Mouse (Mus musculus): ENCODE results near the gene Alkbh6. TPM values are rescaled to one million over a fixed set of nuclear protein-coding genes. Genes with fewer than 3 reads are reported as not detected.

Gene Alkbh6
- 93.3 and 107 TPM in 2 replicates for polyA plus RNA-seq (2016; fragmentation: Nextera tagmentation; extraction: Ambion mirVana)

GRCm38 (mm10) chr7:30308076-30309005 lies at the start of gene Alkbh6:
TSS of gene Alkbh6 (plus strand) at chr7:30308717.
- H3K27ac ChIP-seq, result peak within 1 kb of the TSS; percentile 77
- H3K4me1 ChIP-seq, result peaks cover 24% of the 10 kb centered on the region
- peak; percentile 87 for DNase-seq (ENCODE audit: low spot score)
- peak within 1 kb of the TSS; percentile 77 for H3K4me3 ChIP-seq
- H3K36me3 ChIP-seq, result peaks cover 69% of the 10 kb centered on the region
- WGBS, result 4% methylated on average over 27 of the region's 27 CpGs
- no peaks in the 10 kb centered on the region for H3K9me3 ChIP-seq (replicated peaks)
- no peaks in the 10 kb centered on the region for H3K27me3 ChIP-seq (ENCODE audit: low read depth, poor library complexity, severe bottlenecking)

- 79% methylated on average over 2 of the region's 2 CpGs for WGBS
- Histone ChIP-seq H3K9me3 (replicated peaks) (no peaks in the 10 kb centered on the region), H3K36me3 (peaks cover 82% of the 10 kb centered on the region), H3K4me1 (no peaks in the 10 kb centered on the region), H3K27me3 (ENCODE audit: low read depth, poor library complexity, severe bottlenecking) (no peaks in the 10 kb centered on the region), H3K4me3 (no peak overlapping the region), H3K27ac (no peak overlapping the region)
- DNase-seq (ENCODE audit: low spot score), result no peak
These were observed 43.5 kb upstream of the Alkbh6 start for GRCm38 (mm10) chr7:30265041-30265440.

DNA sequence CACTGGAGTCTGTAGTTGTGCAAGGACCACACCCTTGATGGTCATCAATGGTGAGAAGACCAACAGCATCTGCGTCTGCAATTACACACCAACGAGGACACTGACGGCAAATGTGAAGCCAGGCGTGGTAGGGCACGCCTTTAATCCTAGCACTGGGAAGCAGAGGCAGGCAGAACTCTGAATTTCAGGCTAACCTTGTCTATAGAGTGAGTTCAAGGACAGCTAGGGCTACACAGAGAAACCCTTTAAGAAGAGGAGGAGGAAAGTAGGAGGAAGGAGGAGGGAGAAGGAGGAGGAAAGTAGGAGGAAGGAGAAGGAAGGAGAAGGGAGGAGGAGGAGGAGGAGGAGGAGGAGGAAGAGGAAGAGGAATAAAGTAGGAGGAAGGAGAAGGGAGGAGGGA lies 43.0 kb upstream of the Alkbh6 start:
- no peaks in the 10 kb centered on the region for H3K27me3 ChIP-seq (ENCODE audit: low read depth, poor library complexity, severe bottlenecking)
- H3K36me3 ChIP-seq, result peaks cover 83% of the 10 kb centered on the region
- WGBS, result 95% methylated on average over 5 of the region's 5 CpGs
- H3K9me3 ChIP-seq (replicated peaks), result no peaks in the 10 kb centered on the region
- no peaks in the 10 kb centered on the region for H3K4me1 ChIP-seq
- H3K4me3 ChIP-seq, result no peak overlapping the region
- no peak overlapping the region for H3K27ac ChIP-seq
- DNase-seq (ENCODE audit: low spot score), result no peak

DNA sequence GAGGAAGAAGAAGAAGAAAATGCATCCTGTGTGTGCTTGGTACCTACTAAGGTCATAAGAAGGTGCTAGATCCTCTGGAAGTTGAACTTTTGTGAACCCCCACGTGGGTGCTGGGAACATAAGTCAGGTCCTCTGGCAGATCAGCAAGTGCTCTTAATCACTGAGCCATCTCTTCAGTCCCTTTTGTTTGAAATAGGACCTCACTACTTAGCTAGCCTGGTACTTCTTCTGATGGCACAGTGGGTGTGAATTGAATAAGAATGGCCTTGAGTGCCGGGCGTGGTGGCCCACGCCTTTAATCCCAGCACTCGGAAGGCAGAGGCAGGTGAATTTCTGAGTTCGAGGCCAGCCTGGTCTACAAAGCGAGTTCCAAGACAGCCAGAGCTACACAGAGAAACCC lies 42.6 kb upstream of the Alkbh6 start:
- Histone ChIP-seq H3K4me1 (no peaks in the 10 kb centered on the region), H3K27me3 (ENCODE audit: low read depth, poor library complexity, severe bottlenecking) (no peaks in the 10 kb centered on the region), H3K9me3 (replicated peaks) (no peaks in the 10 kb centered on the region), H3K36me3 (peaks cover 85% of the 10 kb centered on the region), H3K4me3 (no peak overlapping the region), H3K27ac (no peak overlapping the region)
- 90% methylated on average over 7 of the region's 7 CpGs for WGBS
- no peak for DNase-seq (ENCODE audit: low spot score)

DNA sequence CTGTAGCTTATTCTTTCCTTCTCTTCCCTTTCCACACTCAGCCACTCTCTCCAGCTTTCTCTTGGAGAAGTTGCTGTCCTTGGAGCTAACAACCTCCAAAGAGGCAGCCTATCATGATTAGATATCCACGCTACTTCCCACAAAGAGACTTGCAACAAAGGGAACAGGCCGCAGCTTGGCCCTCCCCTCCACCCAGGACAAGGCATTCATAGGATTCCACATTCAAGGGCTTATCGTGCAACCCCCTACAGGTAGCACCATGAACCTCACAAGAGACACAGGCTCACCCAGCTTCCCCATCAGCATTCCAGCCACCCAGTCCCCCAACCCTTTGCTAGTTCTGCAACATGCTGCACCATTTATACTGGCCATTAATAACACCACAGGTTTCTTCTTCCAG lies 41.7 kb upstream of the Alkbh6 start:
- H3K4me3 ChIP-seq, result no peak overlapping the region
- H3K4me1 ChIP-seq, result no peaks in the 10 kb centered on the region
- 89% methylated on average over 3 of the region's 3 CpGs for WGBS
- H3K36me3 ChIP-seq, result peaks cover 85% of the 10 kb centered on the region
- H3K9me3 ChIP-seq (replicated peaks), result no peaks in the 10 kb centered on the region
- no peaks in the 10 kb centered on the region for H3K27me3 ChIP-seq (ENCODE audit: low read depth, poor library complexity, severe bottlenecking)
- no peak for DNase-seq (ENCODE audit: low spot score)
- H3K27ac ChIP-seq, result no peak overlapping the region

- WGBS, result 88% methylated on average over 4 of the region's 4 CpGs
- no peaks in the 10 kb centered on the region for H3K27me3 ChIP-seq (ENCODE audit: low read depth, poor library complexity, severe bottlenecking)
- H3K9me3 ChIP-seq (replicated peaks), result no peaks in the 10 kb centered on the region
- peaks cover 70% of the 10 kb centered on the region for H3K36me3 ChIP-seq
- no peak overlapping the region for H3K27ac ChIP-seq
- H3K4me3 ChIP-seq, result no peak overlapping the region
- no peak for DNase-seq (ENCODE audit: low spot score)
- H3K4me1 ChIP-seq, result no peaks in the 10 kb centered on the region; the same call in 1 of the 2 replicates
These were observed 38.9 kb upstream of the Alkbh6 start for GRCm38 (mm10) chr7:30269641-30270040.

- no peak for DNase-seq (ENCODE audit: low spot score)
- H3K4me1 ChIP-seq, result peaks cover 10% of the 10 kb centered on the region
- peaks cover 28% of the 10 kb centered on the region for H3K36me3 ChIP-seq
- WGBS, result 68% methylated on average over 6 of the region's 6 CpGs
- no peak overlapping the region for H3K4me3 ChIP-seq
- H3K27ac ChIP-seq, result no peak overlapping the region
- no peaks in the 10 kb centered on the region for H3K27me3 ChIP-seq (ENCODE audit: low read depth, poor library complexity, severe bottlenecking)
- no peaks in the 10 kb centered on the region for H3K9me3 ChIP-seq (replicated peaks)
These were observed 34.1 kb upstream of the Alkbh6 start for GRCm38 (mm10) chr7:30274383-30274782.

GRCm38 (mm10) chr7:30278911-30279310 lies 29.6 kb upstream of the Alkbh6 start:
- Histone ChIP-seq H3K27ac (no peak overlapping the region), H3K4me3 (peak overlapping the region; percentile 86; the same call in 1 of the 2 replicates), H3K4me1 (peaks cover 22% of the 10 kb centered on the region), H3K36me3 (no peaks in the 10 kb centered on the region), H3K27me3 (ENCODE audit: low read depth, poor library complexity, severe bottlenecking) (no peaks in the 10 kb centered on the region), H3K9me3 (replicated peaks) (no peaks in the 10 kb centered on the region)
- 62% methylated on average over 2 of the region's 2 CpGs for WGBS
- no peak for DNase-seq (ENCODE audit: low spot score)

GRCm38 (mm10) chr7:30279536-30279935 lies 29.0 kb upstream of the Alkbh6 start:
- Histone ChIP-seq H3K9me3 (replicated peaks) (no peaks in the 10 kb centered on the region), H3K27ac (peak overlapping the region; percentile 88), H3K4me1 (peaks cover 22% of the 10 kb centered on the region), H3K4me3 (peak overlapping the region; percentile 86), H3K27me3 (ENCODE audit: low read depth, poor library complexity, severe bottlenecking) (no peaks in the 10 kb centered on the region), H3K36me3 (no peaks in the 10 kb centered on the region)
- DNase-seq (ENCODE audit: low spot score), result no peak
- under 1% methylated on average over 6 of the region's 6 CpGs for WGBS

- Histone ChIP-seq H3K9me3 (replicated peaks) (no peaks in the 10 kb centered on the region), H3K27me3 (ENCODE audit: low read depth, poor library complexity, severe bottlenecking) (no peaks in the 10 kb centered on the region), H3K27ac (peak within 1 kb of the TSS; percentile 88), H3K36me3 (no peaks in the 10 kb centered on the region), H3K4me1 (peaks cover 19% of the 10 kb centered on the region), H3K4me3 (peak within 1 kb of the TSS; percentile 86)
- under 1% methylated on average over 49 of the region's 49 CpGs for WGBS
- peak; percentile 92 for DNase-seq (ENCODE audit: low spot score)
These were observed 28.4 kb upstream of the Alkbh6 start, which contains the start of the genes Thap8 and Wdr62 for GRCm38 (mm10) chr7:30279951-30280669. TSS of gene Thap8 (plus strand) at chr7:30280094. TSS of gene Wdr62 (minus strand) at chr7:30280419.

DNA sequence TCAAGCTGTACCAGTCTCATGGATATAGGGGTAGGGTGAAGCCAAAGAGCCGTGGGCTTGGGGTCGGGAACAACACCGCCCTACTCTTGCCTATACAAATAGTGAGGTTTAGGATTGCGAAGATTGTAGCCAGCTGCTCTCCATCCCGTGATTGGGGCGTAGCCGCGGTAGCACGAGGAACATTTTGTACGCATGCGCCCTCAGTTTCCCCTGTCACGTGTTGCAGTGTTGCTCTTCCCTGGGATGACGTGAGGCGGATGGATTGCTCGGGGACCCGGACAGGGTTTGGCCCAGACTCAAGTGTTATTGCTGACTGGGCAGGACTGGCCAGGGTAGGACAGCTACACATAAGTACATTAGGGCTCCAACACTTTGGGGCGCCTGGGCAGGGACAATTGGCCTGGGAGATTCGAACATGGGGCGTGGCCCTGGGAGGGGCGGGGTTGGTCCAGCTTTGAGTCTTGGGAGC lies 27.8 kb upstream of the Alkbh6 start:
- H3K36me3 ChIP-seq, result no peaks in the 10 kb centered on the region
- peaks cover 18% of the 10 kb centered on the region for H3K4me1 ChIP-seq
- WGBS, result under 1% methylated on average over 20 of the region's 20 CpGs
- H3K9me3 ChIP-seq (replicated peaks), result no peaks in the 10 kb centered on the region
- H3K27me3 ChIP-seq (ENCODE audit: low read depth, poor library complexity, severe bottlenecking), result 0 out of 2 replicates have a peak, but pooled peaks cover 1% of the 10 kb centered on the region
- peak overlapping the region; percentile 88 for H3K27ac ChIP-seq
- peak overlapping the region; percentile 86 for H3K4me3 ChIP-seq
- peak; percentile 80 for DNase-seq (ENCODE audit: low spot score)

GRCm38 (mm10) chr7:30281522-30281921 lies 27.0 kb upstream of the Alkbh6 start:
- WGBS, result 78% methylated on average over 4 of the region's 4 CpGs
- Histone ChIP-seq H3K4me3 (no peak overlapping the region), H3K36me3 (no peaks in the 10 kb centered on the region), H3K4me1 (peaks cover 18% of the 10 kb centered on the region), H3K9me3 (replicated peaks) (no peaks in the 10 kb centered on the region), H3K27ac (no peak overlapping the region), H3K27me3 (ENCODE audit: low read depth, poor library complexity, severe bottlenecking) (0 out of 2 replicates have a peak, but pooled peaks cover 5% of the 10 kb centered on the region)
- no peak for DNase-seq (ENCODE audit: low spot score)

DNA sequence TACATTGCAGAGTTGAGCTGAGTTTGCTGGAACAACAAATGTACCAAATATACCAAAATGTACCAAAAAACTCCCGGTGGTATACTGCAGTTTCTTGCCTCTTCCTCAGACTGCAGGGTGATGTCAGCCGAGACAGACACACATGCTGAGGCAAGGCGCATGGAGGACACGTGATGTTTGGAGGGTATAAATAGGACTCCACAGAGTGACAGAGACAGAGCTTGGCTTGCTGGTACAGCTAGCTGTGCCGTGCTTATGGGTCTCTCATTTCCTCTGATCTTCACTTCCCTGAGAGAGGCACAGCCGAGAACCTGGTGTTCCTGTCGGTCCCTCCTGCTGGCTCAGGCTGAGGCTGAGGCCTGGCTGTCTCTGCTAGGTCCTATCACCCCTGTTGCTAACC lies 25.8 kb upstream of the Alkbh6 start:
- DNase-seq (ENCODE audit: low spot score), result no peak
- Histone ChIP-seq H3K36me3 (no peaks in the 10 kb centered on the region), H3K9me3 (replicated peaks) (no peaks in the 10 kb centered on the region), H3K27me3 (ENCODE audit: low read depth, poor library complexity, severe bottlenecking) (0 out of 2 replicates have a peak, but pooled peaks cover 5% of the 10 kb centered on the region), H3K4me3 (no peak overlapping the region), H3K27ac (no peak overlapping the region), H3K4me1 (peaks cover 18% of the 10 kb centered on the region)
- WGBS, result 84% methylated on average over 7 of the region's 7 CpGs

All from limb, embryonic 10.5 days (tissue).